Mouse (Mus musculus): ENCODE measurements around the gene Alg2. TPM values are rescaled to one million over a fixed set of nuclear protein-coding genes. Genes with fewer than 3 reads are reported as not detected.

Alg2 gene
- polyA plus RNA-seq, 1 experiment from 2014 or later: 92.2 TPM

DNA sequence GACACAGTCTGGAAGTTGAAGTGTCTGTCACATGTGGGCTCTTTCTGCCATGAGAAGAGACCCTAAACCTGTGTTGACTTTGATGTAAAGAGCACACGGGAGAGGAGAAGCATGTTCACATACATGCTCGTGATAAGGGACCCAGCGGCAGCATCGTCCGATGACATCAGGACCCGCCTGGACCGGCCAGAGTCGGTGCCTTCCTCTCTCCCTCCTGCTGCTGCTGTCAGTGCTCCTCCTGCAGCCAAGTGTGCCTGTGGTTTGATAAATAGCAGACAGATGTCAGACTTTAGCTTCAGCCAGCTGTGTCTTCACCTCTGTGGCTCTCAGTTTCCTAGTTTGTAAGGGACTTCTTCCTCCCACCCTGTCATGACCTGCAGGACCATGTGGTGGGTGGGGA is 19.3 kb upstream of the Alg2 start:
- Histone ChIP-seq H3K9me3 (no peaks in the 10 kb centered on the region), H3K9ac (no peak overlapping the region), H3K36me3 (no peaks in the 10 kb centered on the region), H3K4me3 (no peak overlapping the region), H3K27ac (no peak overlapping the region), H3K4me2 (replicated peaks) (no peak overlapping the region), H3K4me1 (peaks cover 31% of the 10 kb centered on the region), H3K27me3 (peaks cover 8% of the 10 kb centered on the region; the same call in 1 of the 2 replicates)
- ATAC-seq (ENCODE audit: low FRiP score, low read depth): no peak
- 63% methylated on average over 8 of the region's 8 CpGs for WGBS

DNA sequence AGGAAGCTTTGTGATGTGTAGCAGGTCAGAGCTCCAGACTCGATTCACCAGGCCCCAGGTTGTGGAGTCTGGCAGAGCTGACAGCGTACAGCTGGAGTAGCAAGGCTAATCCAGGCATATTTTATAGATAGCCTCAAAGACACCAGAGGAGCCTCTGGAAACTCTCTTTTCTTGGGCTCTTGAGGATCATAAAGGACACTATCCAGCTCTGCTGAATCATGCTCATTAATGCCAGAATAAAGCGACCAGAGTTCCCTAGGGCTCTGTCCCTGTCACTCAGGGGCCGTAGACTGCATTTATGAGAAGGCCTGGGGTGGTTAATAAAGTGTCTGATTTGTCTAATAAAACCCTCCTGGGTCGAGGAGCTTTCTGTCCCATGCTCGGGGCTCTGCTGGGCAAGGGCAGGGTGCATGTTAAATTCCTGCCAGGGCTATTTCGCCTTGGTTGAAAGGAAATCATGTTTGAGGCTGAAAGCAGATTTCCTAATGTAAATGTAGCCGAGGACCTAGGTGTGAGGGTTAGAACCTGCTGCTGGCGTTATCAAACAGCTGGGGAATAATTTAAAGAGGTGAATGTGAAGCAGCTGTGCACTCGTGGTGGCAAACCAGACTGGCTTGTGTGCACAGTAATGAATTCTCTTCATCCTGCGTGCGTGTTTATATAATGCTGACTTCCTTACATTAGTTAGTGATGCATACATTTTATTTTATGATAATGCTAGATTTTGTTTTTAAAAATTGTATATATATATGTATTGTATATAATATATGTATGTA is 18.4 kb upstream of the Alg2 start:
- H3K9me3 ChIP-seq: no peaks in the 10 kb centered on the region
- H3K27ac ChIP-seq: no peak overlapping the region
- WGBS: 19% methylated on average over 12 of the region's 12 CpGs
- no peak overlapping the region for H3K4me3 ChIP-seq
- peak; percentile 70 for ATAC-seq (ENCODE audit: low FRiP score, low read depth)
- no peak overlapping the region for H3K9ac ChIP-seq
- H3K27me3 ChIP-seq: peaks cover 10% of the 10 kb centered on the region; the same call in 1 of the 2 replicates
- H3K4me2 ChIP-seq (replicated peaks): no peak overlapping the region
- H3K36me3 ChIP-seq: no peaks in the 10 kb centered on the region
- H3K4me1 ChIP-seq: peaks cover 27% of the 10 kb centered on the region

DNA sequence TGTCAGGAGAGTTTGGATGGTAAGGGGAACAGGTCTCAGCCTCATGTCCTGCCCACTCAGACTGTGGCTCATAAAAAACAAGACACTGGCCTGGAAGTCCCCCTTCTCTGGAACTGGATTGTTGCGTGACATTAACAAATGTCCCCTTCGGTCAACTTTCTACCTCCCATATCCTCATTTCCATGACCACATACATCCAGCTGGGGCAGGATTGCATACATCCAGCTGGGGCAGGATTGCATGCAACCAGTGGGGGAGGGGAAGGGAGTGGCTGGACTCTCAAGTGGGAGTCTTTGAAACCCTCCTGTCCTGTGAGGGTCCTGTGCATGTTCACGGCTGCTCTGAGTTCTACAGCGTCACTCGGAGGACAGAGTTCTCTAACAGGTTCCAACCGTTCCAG is 17.1 kb upstream of the Alg2 start:
- no peak overlapping the region for H3K4me2 ChIP-seq (replicated peaks)
- peaks cover 10% of the 10 kb centered on the region; the same call in 1 of the 2 replicates for H3K27me3 ChIP-seq
- peaks cover 27% of the 10 kb centered on the region for H3K4me1 ChIP-seq
- ATAC-seq (ENCODE audit: low FRiP score, low read depth): no peak
- no peak overlapping the region for H3K4me3 ChIP-seq
- no peaks in the 10 kb centered on the region for H3K9me3 ChIP-seq
- no peak overlapping the region for H3K27ac ChIP-seq
- H3K9ac ChIP-seq: no peak overlapping the region
- WGBS: 79% methylated on average over 6 of the region's 6 CpGs
- no peaks in the 10 kb centered on the region for H3K36me3 ChIP-seq

DNA sequence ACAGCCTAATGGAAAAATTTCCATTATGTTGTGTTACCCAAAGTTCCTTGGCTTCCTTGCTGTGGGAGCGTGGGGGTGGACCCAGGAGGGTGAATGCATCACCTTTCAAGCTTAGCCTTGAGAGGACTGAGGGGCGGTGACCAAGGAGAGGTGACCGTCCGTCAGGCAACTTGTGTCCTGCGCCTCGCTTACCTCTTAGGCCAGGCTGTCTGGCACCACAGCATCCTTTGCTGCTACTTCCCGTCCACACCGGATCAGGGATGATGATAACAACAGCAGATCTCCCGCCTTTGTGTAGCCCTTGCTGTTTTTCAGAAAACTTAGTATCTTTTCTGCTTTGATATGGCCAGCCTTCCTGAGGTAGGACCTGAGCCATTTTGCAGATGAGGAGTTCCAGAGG is 6.4 kb upstream of the Alg2 start:
- H3K4me3 ChIP-seq: no peak overlapping the region
- no peak overlapping the region for H3K9ac ChIP-seq
- peaks cover 81% of the 10 kb centered on the region for H3K36me3 ChIP-seq
- no peaks in the 10 kb centered on the region for H3K9me3 ChIP-seq
- H3K27me3 ChIP-seq: no peaks in the 10 kb centered on the region
- 93% methylated on average over 9 of the region's 9 CpGs for WGBS
- no peak for ATAC-seq (ENCODE audit: low FRiP score, low read depth)
- peaks cover 12% of the 10 kb centered on the region for H3K4me1 ChIP-seq
- no peak overlapping the region for H3K4me2 ChIP-seq (replicated peaks)
- H3K27ac ChIP-seq: no peak overlapping the region

DNA sequence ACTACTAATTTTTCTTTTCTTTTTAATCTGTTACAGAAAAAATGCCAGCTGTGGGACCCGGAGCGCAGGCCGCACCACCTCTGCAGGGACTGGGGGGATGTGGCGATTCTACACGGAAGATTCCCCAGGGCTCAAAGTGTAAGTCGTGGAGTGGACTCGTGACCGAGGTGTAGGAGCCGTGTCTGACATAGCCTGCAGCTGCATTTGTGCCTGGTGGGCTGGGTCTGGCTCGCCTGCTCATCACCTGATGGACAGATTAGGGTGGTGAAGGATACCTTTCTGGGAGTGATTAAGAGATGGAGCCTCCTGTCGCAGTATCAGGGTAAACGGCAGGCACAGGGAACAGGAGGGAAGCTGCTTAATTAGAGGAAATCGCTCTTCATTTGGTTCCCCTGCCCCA is 6.0 kb upstream of the Alg2 start:
- ATAC-seq (ENCODE audit: low FRiP score, low read depth): no peak

DNA sequence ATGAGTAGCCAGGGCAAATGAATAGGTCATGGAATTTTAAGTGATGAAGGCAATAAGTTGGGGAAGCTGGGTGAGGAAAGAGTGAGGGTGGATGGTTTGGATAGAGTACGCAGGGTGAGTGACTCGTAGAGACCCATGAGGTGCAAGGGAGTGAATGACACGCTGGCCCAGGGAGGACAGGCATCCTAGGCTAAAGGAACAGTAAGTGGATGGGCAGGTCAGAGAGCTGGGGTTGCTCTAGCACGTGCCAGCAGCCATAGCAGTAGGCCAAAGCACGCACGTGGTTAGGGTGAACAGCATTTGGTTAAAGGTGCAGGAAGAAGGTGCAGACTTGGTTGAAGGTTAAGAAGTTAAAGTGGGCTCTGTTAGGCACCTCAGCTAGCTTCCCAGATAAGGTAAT is 3.4 kb upstream of the Alg2 start:
- H3K4me2 ChIP-seq (replicated peaks): no peak overlapping the region
- no peak overlapping the region for H3K4me3 ChIP-seq
- peaks cover 62% of the 10 kb centered on the region for H3K36me3 ChIP-seq
- peaks cover 27% of the 10 kb centered on the region for H3K4me1 ChIP-seq
- no peaks in the 10 kb centered on the region for H3K9me3 ChIP-seq
- WGBS: 92% methylated on average over 6 of the region's 6 CpGs
- H3K27ac ChIP-seq: no peak overlapping the region
- no peak for ATAC-seq (ENCODE audit: low FRiP score, low read depth)
- H3K9ac ChIP-seq: no peak overlapping the region
- no peaks in the 10 kb centered on the region for H3K27me3 ChIP-seq

More for the DNA sequence above, 6.0 kb upstream of the Alg2 start:
- no peak overlapping the region for H3K4me3 ChIP-seq
- 92% methylated on average over 13 of the region's 13 CpGs for WGBS
- H3K36me3 ChIP-seq: peaks cover 81% of the 10 kb centered on the region
- no peaks in the 10 kb centered on the region for H3K27me3 ChIP-seq
- no peak overlapping the region for H3K9ac ChIP-seq
- H3K4me1 ChIP-seq: peaks cover 17% of the 10 kb centered on the region
- no peaks in the 10 kb centered on the region for H3K9me3 ChIP-seq
- no peak overlapping the region for H3K4me2 ChIP-seq (replicated peaks)
- H3K27ac ChIP-seq: no peak overlapping the region

DNA sequence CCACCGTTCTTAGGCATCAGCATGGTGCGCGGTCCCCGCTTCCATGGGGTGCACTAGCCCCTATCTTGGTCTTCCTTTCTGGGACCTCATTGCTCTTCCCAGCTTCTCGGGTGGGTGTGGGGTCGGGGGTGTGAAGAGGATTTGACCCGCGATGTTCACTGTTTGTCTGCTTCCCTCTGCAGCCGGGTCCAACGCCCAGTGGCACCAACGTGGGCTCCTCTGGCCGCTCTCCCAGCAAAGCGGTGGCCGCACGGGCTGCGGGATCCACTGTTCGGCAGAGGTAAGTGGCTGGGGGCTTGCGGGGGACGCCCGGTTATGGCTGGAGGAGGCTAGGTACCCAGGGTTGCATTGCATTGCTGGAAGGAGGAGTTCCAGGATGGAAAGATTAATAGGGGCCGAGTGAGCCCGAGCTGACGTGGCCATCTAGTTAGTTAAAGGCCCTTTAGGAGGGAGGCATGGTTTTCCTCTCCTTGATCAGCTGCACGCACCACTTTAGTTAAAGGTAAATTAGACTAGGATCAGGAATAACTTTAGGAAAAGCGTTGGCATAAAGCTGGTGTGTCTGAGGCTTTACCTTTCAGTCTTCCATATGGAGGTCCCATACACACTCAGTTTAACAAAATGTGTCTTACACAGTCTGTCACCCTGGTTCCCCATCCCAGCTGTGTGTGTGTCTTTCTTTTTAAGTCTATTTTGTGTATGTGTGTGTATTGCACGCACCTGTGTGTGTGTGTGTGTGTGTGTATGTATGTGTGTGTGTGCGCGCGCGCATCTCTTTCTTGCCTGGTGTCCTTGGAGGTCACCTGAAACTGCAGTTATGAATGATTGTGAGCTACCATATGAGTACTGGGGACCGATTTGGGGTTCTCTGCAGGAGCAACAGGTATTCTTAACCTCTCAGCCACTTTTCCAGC is 854 bp upstream of the Alg2 start:
- Histone ChIP-seq H3K27ac (peak overlapping the region; percentile 97), H3K9me3 (peaks cover 13% of the 10 kb centered on the region), H3K4me2 (replicated peaks) (peak overlapping the region; percentile 82), H3K36me3 (peaks cover 62% of the 10 kb centered on the region), H3K9ac (peak overlapping the region; percentile 87), H3K27me3 (no peaks in the 10 kb centered on the region), H3K4me1 (peaks cover 29% of the 10 kb centered on the region), H3K4me3 (peak overlapping the region; percentile 88)
- 15% methylated on average over 31 of the region's 31 CpGs for WGBS
- ATAC-seq (ENCODE audit: low FRiP score, low read depth): peak; percentile 21; the same call in 1 of the 2 replicates

DNA sequence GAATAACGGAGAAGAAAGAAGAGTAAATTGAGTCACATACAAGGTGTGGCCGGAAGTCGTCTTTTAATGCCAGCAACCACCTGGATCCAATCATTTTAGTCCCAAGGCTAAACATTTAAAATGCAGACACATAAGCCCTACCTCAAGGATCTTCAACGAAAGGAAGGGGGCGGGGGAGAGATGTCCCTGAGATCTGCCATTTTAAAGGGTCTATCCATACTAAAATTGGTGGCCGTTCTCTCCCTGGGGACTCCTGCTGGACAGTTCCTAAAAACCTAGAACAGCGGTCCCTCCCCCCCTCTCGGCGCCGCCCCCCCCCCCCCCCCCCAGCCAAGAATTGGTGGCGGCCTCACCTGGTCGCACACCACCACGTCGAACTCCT is 556 bp downstream of the Alg2 start:
- H3K4me2 ChIP-seq (replicated peaks): peak overlapping the region; percentile 82
- H3K4me3 ChIP-seq: peak overlapping the region; percentile 88
- H3K27ac ChIP-seq: peak overlapping the region; percentile 97
- peak overlapping the region; percentile 90 for H3K9ac ChIP-seq
- H3K27me3 ChIP-seq: no peaks in the 10 kb centered on the region
- H3K36me3 ChIP-seq: peaks cover 63% of the 10 kb centered on the region
- peaks cover 29% of the 10 kb centered on the region for H3K4me1 ChIP-seq
- ATAC-seq (ENCODE audit: low FRiP score, low read depth): no peak
- 2% methylated on average over 10 of the region's 14 CpGs for WGBS
- peaks cover 26% of the 10 kb centered on the region for H3K9me3 ChIP-seq

DNA sequence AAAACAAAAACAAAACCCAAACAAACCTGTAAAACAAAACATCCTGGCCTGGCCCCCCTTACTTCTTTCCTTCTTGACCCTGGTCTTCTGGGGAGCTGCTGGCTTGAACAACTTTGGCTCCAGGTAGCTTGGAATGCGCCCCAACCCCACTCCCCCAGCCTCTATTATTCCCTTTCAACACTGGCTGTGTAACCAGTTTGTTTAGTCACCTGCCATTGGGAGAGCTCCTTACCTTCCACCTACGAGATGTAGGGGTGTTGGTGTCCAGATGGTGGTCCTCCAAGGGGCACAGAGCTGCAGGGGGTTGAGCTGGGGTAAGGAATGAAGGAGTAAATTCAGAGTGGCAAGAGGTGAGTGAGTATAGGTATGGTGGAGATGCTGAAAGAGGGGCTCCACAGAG is 6.9 kb downstream of the Alg2 start:
- WGBS: 89% methylated on average over 2 of the region's 2 CpGs
- H3K4me3 ChIP-seq: no peak overlapping the region
- no peak overlapping the region for H3K27ac ChIP-seq
- no peak overlapping the region for H3K9ac ChIP-seq
- no peak overlapping the region for H3K4me2 ChIP-seq (replicated peaks)
- no peaks in the 10 kb centered on the region for H3K27me3 ChIP-seq
- no peaks in the 10 kb centered on the region for H3K4me1 ChIP-seq
- no peak for ATAC-seq (ENCODE audit: low FRiP score, low read depth)
- peaks cover 41% of the 10 kb centered on the region for H3K9me3 ChIP-seq
- peaks cover 65% of the 10 kb centered on the region for H3K36me3 ChIP-seq

DNA sequence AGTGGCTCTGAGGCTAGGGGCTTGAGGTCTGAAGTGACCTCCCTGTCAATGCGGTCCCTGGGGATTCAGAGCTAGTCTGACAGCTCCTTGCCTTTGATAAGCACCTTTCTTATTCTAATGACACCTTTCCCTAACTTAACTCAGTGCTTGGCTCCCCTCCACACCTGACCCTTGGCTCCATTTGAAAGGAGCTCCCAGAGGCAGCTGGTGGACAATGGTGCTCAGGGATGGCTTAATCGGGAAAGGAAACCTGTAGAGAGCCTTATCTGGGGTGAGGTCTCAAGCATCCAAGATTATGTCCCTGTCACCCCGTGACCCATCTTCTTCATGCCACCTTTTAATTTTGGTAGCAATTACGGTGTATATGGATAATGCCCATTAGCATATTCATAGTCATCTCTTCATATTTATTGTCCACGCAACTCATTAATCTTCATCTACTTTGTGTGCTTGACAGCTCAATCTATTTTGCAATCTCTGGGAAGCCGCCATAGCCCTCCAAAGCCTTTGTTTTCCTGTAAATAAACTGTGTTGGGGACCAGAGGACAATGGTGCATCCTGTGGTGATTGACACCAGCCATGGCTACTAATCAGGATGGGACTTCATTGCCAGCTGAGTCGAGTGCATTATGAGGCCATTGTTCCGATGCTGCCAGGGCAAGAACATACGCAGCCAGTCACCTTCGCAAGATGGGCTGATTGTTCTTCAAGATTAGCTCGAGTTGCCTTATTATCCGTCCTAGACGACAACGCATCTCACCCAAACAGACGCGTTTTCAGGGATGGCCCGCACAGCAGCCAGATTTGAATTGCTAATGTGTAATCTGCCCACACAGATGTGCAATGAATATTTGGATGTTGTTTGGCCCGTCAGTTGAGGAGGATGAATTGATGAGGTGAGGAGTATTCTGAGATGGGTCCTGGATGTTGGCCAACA is 24.3 kb downstream of the Alg2 start:
- no peaks in the 10 kb centered on the region for H3K36me3 ChIP-seq
- H3K4me2 ChIP-seq (replicated peaks): no peak overlapping the region
- no peak overlapping the region for H3K27ac ChIP-seq
- no peaks in the 10 kb centered on the region; the same call in 1 of the 2 replicates for H3K9me3 ChIP-seq
- no peak for ATAC-seq (ENCODE audit: low FRiP score, low read depth)
- WGBS: 31% methylated on average over 18 of the region's 18 CpGs
- H3K9ac ChIP-seq: no peak overlapping the region
- H3K4me3 ChIP-seq: no peak overlapping the region
- no peaks in the 10 kb centered on the region for H3K4me1 ChIP-seq
- H3K27me3 ChIP-seq: peaks cover 10% of the 10 kb centered on the region

DNA sequence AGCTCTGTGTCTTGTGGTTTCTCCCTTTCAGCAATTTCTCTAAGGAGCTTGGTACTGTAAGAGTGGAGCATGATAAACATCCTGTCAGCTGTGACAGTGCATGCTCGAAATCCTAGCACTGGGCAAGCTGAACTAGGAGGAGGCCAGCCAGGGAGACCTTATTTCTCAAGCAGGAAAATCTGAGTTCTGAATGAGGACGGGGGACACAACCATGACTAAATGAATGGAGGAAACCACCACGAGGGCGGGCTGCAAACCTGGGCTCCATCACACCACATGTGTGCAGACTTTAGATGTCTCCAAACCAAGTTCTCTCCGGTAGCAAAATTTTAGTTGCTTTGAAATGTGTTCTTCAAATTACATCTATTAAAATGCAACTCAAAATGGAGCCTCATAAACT is 25.0 kb downstream of the Alg2 start:
- WGBS: 48% methylated on average over 5 of the region's 5 CpGs
- Histone ChIP-seq H3K9me3 (no peaks in the 10 kb centered on the region; the same call in 1 of the 2 replicates), H3K4me3 (no peak overlapping the region), H3K4me2 (replicated peaks) (no peak overlapping the region), H3K4me1 (no peaks in the 10 kb centered on the region), H3K36me3 (no peaks in the 10 kb centered on the region), H3K27ac (no peak overlapping the region), H3K27me3 (peaks cover 10% of the 10 kb centered on the region), H3K9ac (no peak overlapping the region)
- no peak for ATAC-seq (ENCODE audit: low FRiP score, low read depth)
